Mouse (Mus musculus): ENCODE measurements around the gene Glra3.

The Glra3 gene

DNA sequence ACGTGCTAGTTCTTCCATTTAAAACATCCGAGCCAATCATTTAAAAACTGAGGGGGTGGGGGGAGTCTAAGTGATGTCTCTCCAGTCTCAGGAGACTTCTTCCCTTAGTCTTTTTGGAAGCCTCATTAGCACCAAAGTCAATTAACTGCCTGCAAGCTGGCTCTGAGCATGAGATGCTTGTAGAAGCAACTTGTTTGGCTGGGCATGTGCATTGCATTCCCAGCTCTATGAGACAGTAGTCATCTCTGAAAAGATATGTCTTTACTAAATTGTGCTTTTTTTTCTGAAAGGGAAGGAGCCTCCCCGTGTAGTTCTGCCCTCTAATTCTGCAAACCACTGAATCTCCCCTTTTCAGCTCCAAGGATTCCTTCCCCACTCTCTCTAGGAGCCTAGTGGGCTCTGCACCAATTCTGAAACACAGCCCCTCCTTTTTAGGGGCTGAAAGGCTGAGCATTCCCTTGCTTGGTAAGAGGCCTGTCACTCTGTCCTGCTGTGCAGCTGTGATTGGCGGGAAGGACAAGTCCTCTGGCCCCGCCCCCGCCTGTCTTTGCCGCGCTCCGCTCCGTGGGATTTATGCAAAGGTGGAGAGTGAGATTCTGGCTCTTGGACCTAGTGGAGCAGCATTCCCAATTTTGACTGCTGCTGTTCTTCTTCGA, at the start of gene Glra3:
Gene Glra3, plus strand, starts transcription at position 591 of the 656 bp plus-strand sequence.
- DNase-seq: no peak

DNA sequence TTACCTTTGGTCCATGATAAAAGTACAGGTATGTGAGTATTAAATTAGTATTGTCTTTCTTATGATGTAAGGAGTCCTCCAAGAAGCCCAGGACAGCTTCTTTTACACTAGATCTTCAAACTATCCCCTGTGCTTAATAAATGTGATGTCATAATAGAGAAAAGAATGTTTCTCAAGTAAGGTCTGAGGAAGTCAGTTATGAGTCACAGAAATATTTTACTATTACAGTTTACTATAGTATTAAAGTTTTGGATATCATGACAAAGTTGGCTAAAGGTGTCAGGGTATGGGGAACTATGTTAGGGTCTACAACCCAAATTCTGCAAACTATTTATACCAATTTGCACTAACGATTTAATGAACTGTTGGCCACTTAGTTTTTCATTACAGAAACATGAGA, 33.4 kb upstream of the Glra3 start, which contains the start of gene Adam29:
Gene Adam29, minus strand, starts transcription at position 101 of the 400 bp plus-strand sequence.
- no peak for DNase-seq

DNA sequence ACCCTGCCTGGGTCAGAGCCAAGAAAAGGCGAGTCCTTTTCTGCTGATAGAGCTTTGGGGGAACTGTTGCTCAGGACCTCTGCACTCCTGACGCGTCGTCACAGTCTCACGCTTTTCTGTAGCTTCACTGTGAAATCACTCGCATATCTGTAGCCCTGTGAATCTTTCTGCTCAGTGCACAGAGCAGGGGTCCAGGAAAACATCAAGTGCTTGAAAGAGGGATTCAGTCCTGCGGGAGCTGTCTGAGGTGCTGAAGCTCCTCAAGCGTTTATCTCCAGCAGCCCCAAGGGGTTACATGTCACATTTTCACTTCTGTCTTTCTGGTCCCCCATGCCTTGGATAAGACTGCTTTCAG, 243 bp downstream of the Glra3 start:
- no peak for DNase-seq

DNA sequence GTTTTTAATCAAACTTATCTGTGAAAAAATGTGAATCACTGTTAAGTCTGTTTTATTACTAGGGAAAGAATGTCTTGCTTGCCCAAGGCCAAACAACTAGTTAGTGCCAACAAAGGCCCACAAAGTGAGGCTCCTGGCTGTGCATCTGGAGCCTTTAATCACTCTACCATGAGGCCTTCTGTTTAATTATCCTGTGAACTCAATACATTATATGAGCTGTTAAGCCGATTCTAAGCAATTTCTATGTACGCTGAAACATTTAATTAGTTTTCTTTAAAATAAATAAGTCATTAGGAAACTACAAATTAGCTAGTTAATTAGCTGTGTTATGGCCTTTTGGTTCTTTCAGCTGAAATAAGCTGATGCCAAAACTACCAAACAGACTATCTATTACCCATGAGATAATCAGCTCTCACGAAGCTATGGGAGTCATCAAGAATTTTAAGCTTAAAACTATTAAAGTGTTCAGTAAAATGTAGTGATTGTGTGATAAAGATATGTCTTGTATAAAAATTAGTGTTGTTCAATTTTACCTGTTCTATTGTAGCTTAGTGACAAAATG, 24.6 kb downstream of the Glra3 start:
- DNase-seq: no peak

DNA sequence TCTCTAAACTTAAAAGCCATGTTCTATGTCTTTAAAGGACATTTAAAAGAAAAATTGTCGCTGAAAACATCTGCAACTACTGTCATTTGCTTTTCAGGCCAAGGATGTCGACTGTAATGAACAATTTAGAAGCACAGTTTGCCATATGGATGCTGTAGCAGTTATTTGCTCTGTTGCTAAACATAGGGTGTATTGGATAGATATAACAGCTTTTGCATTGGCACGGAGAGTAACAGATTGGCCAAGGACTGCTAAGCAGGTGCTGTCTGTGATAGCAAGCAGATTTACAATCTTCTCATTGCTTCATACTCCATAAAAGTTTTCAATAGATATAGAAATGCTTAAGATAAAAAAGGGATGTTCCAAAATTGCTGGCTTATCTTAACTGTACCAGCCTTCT, 57.6 kb downstream of the Glra3 start:
- no peak for DNase-seq

DNA sequence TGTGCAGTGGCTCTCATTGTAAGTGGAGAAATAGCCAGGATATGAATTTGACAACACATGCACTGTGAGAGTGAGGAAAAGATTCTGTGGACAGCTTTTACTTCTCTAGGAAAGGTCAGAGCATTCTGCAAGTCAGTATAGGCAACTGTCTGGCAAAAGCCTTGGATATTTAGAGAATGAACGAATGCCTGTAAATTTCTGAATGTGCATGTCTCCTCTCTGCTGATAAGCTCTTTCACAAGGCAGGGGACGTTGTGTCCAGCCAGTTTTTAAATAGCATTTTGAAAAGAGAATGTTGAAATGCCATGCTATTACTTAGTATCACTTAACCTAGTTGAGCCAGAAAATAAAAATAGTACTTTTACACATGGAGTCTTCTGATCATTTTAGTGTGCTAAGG, 114.1 kb downstream of the Glra3 start:
- no peak for DNase-seq

DNA sequence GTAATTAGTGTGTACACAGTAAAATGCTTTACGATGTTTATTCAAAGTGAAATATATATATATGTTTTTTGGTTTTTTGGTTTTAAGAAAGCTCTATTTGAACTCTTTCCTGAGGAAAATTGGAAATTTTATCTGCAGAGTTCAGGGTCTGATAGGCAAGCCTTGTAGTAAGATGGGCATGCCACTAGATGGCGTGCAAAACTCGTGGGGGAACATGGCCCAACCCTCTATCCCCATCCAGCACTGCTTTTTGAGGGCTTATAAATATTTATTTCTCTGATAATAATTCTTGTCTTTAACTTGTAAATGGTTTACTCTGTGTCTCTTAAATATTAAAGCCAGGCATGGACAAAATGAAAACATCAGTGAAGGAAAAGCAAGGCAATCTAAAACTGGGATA, 122.8 kb downstream of the Glra3 start:
- no peak for DNase-seq

DNA sequence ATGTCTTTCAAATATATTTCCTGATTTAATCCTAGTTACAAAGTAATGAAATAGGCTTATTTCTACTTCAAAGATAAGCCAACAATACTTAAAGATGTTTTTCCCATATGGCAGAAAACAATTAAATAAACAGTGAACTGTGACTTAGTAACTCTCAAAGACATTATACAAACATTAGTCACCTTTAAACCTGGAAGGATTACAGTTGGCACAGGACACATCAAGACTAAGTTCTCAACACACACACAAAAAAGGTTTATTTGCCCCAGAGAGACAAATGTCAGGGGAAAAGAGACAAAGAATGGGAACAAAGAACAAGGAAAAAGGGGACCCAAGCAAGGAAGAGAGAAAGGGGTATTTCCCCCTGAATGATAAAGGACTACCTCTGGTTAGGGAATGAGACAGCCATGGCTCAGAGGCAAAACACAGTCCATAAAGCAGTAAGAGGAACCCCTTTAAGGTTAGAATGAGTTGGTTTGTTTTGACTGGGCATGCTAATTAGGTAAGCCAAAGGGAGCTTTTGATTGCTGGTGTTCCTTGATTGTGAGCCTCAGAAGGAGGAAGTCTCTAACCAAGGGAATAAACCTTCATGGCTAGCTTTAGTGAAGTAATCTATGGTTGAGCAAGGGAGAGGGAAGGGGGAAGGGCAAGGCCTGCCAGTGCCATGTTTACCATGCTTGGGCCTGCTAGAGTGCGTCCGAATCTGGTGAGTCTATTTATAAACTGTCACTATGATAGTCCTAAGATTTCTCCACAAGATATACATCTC, 130.4 kb downstream of the Glra3 start:
- DNase-seq: no peak

DNA sequence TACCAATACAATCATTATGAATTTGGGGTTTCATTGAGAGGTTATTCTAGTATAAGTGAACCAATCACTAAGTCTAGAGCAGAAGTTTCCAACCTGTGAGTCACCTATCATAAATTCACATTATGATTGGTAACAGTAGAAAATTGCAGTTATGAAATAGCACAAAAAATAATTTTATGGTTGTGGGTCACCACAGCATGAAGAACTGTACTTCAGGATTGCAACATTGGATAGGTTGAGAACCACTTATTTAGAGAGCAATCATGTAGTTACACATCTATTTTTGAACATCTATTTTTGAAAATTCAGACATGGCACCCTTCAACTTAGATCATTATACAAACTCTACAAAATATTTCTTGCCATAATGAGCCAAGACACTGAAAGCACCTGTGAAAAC, 143.4 kb downstream of the Glra3 start:
- DNase-seq: no peak

DNA sequence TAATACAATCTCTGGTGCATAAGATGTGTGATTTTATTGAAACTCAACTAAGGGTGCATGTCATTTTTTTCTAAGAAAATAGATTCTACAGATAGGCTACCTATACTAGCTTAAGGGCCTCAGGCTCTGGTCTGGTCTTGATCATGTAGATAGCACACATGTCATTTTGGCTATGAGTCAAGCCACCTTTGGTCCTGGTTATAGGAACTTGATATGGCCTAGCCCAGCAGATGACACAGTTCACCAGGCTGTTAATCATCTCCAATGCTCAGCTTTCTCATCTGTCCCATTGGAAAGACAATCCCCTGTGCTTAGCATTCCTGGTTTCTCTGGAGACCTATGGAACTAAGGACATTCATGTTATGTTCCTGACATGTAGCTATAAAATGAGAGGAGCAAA, 154.1 kb downstream of the Glra3 start:
- no peak for DNase-seq

DNA sequence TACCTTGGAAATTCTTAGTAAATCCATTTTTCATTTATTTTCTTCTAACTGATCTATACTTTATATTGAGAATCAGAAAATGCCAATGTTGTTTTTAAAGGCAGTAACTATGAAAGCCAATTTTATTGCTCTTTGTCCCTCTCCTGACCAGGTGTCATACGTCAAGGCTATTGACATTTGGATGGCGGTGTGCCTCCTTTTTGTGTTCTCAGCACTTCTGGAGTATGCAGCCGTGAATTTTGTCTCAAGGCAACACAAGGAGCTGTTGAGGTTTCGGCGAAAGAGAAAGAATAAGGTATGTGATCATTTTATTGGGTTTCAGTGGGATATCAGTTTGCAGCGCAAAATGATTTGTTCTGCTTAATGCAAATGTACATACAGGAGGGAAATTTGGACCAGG, 170.0 kb downstream of the Glra3 start:
- DNase-seq: no peak

DNA sequence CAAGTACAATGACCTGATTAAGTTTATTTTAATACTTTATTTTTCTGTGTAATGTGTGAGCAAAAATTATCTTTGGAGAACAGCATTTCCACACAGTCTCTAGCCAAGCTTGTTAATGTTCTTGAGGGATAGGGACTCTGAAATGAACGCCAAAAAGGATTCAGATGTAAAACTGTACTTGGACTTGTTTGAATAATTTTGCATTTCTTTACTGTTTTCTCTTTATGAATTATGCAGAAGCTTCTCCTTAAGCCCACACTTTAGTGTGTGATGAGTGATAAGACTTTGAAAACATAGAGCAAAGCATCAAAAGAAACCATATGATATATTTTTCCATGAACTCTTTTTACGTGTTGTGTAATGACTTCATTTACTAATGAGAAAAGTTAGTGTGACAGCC, 189.1 kb downstream of the Glra3 start:
- DNase-seq: no peak

DNA sequence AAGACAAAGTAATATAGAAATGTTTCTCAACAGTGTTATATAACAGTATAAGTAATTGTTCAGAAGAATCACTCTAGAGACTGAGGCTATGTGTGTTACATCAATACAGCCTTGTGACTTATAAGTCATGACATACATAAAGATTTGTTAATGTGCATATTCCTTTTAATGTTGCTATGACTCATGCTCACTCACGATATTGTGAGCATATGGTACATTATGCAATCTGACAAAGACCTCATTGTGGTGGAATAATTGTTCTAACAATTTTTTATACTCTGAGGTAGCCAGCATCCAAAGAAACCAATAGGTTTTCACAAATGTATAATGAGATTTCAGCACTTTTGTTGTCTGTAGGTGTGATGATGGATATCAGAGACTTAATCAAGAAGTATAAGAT, 210.4 kb downstream of the Glra3 start:
- no peak for DNase-seq

DNA sequence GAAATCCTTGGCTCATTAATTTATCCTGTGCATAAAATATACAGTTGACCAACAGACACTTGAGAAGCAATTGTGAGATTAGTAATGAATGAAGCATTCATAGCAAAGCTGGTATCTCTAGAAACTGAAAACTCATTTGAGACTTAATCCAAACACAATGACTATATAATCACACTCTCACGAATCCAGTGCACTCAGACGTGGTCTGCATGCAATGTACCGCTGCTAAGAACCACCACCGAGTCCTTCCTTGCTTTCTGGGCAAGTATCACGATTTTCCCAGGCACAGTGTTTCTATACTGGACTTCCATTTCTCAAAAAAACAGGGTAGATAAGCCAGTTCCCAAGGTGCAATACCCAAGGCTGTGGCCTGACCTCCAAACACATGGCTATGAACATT, 211.3 kb downstream of the Glra3 start:
- no peak for DNase-seq

DNA sequence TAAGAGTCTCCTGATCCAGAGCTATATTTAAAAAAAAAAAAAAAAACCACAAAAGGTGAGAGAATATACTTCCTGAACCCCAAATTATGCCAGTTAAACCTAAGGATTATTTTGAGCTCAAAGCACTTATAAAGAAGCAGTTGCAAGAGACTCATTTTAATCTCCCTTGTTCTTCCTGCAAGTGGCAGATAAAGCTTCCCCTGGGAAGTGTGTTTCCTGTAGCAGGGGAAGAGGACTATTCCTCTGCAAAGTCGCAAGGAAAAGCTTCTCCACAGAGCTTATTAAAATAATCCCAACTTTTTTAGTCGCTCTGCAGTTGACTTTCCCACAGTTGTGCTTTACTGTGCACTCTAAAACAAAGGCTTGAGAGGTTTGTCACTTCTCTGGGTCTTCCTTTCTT, 218.7 kb downstream of the Glra3 start:
- DNase-seq: no peak

Measured in cerebellum, adult 8-10 months (tissue).